Mouse (Mus musculus): ENCODE measurements around the gene Pdlim5.

GRCm38 (mm10) chr3:142228665-142229064 lies 166.8 kb downstream of the Pdlim5 start:
- TF ChIP-seq CTCF (IDR thresholded peaks at IDR 0.05; ENCODE audit: extremely low read depth, insufficient read depth, insufficient read length, insufficient replicate concordance) (no peak), POLR2A (IDR thresholded peaks at IDR 0.05; ENCODE audit: low read depth, low read length) (no peak)
